Mouse (Mus musculus) lung, adult 2 months (tissue): ENCODE data around the gene Fgr. TPM values are rescaled to one million over a fixed set of nuclear protein-coding genes. Genes with fewer than 3 reads are reported as not detected.

Source experiments
- DNase-seq: peaks from one replicate; pipeline ENCODE4 v3.0.0; 2022
- H3K4me1 ChIP-seq: fragments of 200-500 bp; 2 replicates; pipeline ENCODE4 v1.6.1; 2011; ENCODE audit warnings: low read length; ENCODE audit not compliant: control insufficient read depth, insufficient read depth
- H3K4me3 ChIP-seq: fragments of 200-500 bp; replicated peaks from 2 replicates; pipeline ENCODE3; 2011; ENCODE audit warnings: low read depth, mild to moderate bottlenecking, control low read depth, low read length; ENCODE audit errors: extremely low read depth
- CTCF ChIP-seq: fragments of 200-500 bp; IDR thresholded peaks from 2 replicates; pipeline ENCODE4 v1.5.1; 2011; ENCODE audit warnings: mild to moderate bottlenecking, low read length, control low read depth; ENCODE audit not compliant: insufficient read depth
- POLR2A ChIP-seq: fragments of 200-500 bp; IDR thresholded peaks from 2 replicates; pipeline ENCODE4 v1.6.1; 2011; ENCODE audit warnings: low read depth, mild to moderate bottlenecking, control low read depth, low read length, borderline replicate concordance; ENCODE audit errors: extremely low read depth
- WGBS: fragments of 180-500 bp; shearing (Covaris S2); methylation state at CpG from one replicate; pipeline ENCODE4 v1.1.7; 2018; 5-methylcytosine and 5-hydroxymethylcytosine counted together
- polyA plus RNA-seq: library from polyadenylated mRNA; depleted of rRNA; stranded (reverse); fragments of >200 nt; gene quantifications from 2 replicates; pipeline ENCODE4 v1.2.3, GENCODE M21; 2012

Gene Fgr
- polyA plus RNA-seq, 1 experiment, result 19.1 TPM

GRCm38 (mm10) chr4:132958741-132959678 lies 14.9 kb upstream of the Fgr start:
- 17% methylated on average over 10 of the region's 10 CpGs for WGBS
- Histone ChIP-seq H3K4me3 (no peak overlapping the region), H3K4me1 (peaks cover 21% of the 10 kb centered on the region)
- no peak for DNase-seq
- TF ChIP-seq CTCF (no peak), POLR2A (peak; percentile 46; the same call in 1 of the 2 replicates)

DNA sequence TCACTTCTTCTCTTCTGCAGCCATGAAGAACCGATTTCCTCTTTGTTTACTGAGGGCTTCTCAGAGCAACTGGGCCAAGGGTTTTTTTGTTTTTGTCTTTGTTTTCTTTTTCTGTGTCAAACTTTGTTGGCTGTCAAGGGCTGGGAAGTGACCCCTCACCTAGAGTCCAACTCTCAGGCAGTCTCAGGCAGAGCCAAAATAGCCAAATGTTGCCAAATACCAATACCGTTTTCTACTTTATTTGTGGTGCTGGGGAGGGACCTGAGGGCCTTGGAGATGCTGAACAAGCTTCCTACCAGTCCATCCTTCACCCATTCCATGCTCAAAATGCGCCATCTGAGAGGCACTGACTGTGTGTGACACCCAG lies 14.2 kb upstream of the Fgr start:
- 47% methylated on average over 3 of the region's 3 CpGs for WGBS
- TF ChIP-seq CTCF, result no peak
- TF ChIP-seq POLR2A, result no peak
- no peak for DNase-seq
- Histone ChIP-seq H3K4me1 (peaks cover 21% of the 10 kb centered on the region), H3K4me3 (no peak overlapping the region)

- no peak for DNase-seq
- 58% methylated on average over 5 of the region's 5 CpGs for WGBS
- TF ChIP-seq POLR2A (no peak), CTCF (no peak)
- H3K4me3 ChIP-seq, result no peak overlapping the region
- H3K4me1 ChIP-seq, result peaks cover 21% of the 10 kb centered on the region
These were observed 13.6 kb upstream of the Fgr start for GRCm38 (mm10) chr4:132960313-132960712.

- TF ChIP-seq CTCF (no peak), POLR2A (no peak)
- H3K4me3 ChIP-seq, result no peak overlapping the region
- H3K4me1 ChIP-seq, result peaks cover 21% of the 10 kb centered on the region
- no peak for DNase-seq
- WGBS, result 30% methylated on average over 13 of the region's 13 CpGs
These were observed 12.8 kb upstream of the Fgr start for GRCm38 (mm10) chr4:132960864-132961639.

DNA sequence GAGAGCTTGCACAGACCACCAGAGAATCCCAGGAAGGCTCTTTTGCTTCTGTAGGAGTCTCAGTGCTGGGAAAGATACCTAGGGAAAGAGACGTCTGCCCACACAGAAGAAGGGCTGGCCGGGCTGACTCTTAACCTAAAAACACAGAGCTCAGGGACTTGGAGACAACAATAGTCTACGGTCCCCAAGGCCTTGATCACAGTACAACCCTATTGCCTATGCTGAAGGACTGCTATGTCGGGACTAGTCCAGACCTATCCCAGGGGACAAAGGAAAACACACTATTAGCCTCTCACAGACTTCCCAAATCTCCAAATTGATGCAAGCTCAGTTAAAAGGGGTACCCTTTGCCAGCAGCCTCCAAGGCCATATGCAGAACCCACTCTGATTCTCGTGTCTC lies 12.0 kb upstream of the Fgr start:
- no peak for DNase-seq
- no peak overlapping the region for H3K4me3 ChIP-seq
- TF ChIP-seq POLR2A (no peak), CTCF (no peak)
- H3K4me1 ChIP-seq, result peaks cover 21% of the 10 kb centered on the region
- WGBS, result 89% methylated on average over 5 of the region's 5 CpGs

DNA sequence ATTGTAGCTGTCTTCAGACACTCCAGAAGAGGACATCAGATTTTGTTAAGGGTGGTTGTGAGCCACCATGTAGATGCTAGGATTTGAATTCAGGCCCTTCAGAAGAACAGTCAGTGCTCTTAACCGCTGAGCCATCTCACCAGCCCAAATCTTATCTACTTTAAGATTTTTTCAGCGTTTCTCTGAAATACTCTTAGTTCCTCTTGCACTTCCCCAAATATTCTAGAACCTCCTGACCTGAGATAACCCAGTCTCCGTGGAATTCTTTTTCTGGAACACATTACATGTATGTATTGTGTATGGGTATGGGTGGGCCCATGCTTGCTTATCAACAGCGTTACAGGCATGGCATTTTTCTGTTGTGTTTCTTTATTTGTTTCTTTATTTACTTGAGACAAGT lies 11.3 kb upstream of the Fgr start:
- 75% methylated on average over 4 of the region's 4 CpGs for WGBS
- peaks cover 21% of the 10 kb centered on the region for H3K4me1 ChIP-seq
- TF ChIP-seq CTCF, result no peak
- TF ChIP-seq POLR2A, result no peak
- H3K4me3 ChIP-seq, result no peak overlapping the region
- DNase-seq, result no peak

DNA sequence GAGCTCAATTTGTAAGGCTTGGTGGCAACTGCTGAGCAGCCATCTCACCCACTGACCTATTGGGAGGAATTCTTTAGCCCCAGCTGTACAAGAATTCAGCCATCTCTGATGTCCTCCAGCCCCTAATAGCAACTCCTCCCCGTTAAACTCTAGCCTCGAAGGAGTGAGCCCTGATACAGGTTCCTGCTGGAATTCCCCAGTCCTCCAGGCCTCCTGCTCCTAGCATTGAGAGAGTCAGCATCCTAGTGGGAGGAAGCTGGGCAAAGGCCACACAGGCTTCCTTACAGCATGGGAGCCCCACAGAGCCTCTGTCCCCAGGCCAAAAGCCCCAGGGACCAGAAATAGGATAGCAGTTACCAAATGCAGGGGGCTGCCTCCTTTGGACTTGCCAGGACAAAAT lies 10.5 kb upstream of the Fgr start:
- Histone ChIP-seq H3K4me3 (no peak overlapping the region), H3K4me1 (peaks cover 21% of the 10 kb centered on the region)
- DNase-seq, result no peak
- TF ChIP-seq POLR2A (no peak), CTCF (no peak)
- WGBS, result 51% methylated on average over 2 of the region's 2 CpGs

- DNase-seq, result no peak
- Histone ChIP-seq H3K4me3 (no peak overlapping the region), H3K4me1 (peaks cover 18% of the 10 kb centered on the region)
- WGBS, result 73% methylated on average over 3 of the region's 3 CpGs
- TF ChIP-seq POLR2A, result no peak
- no peak for TF ChIP-seq CTCF
These were observed 9.8 kb upstream of the Fgr start for GRCm38 (mm10) chr4:132964064-132964463.

DNA sequence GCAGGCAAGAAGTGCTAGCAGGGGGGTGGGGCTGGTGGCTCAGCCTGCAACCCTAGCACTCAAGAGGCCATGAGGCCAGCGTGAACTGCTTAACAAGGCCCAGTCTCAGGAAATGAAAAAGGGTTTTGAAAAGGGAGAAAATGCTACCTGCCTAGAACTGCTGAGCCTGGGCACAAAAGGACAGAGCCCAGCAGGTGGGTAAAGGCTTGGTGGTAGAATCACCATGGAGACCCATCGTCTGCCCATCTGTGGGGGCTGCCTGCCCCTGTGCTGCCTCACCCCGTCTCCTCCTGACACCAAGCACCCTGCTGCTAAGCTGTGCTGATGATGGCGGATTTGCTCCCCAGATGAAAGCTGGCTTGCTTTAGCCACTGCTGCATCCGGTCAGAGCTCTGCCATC lies 9.4 kb upstream of the Fgr start:
- TF ChIP-seq POLR2A, result no peak
- TF ChIP-seq CTCF, result no peak
- 81% methylated on average over 5 of the region's 5 CpGs for WGBS
- DNase-seq, result no peak
- peaks cover 17% of the 10 kb centered on the region for H3K4me1 ChIP-seq
- no peak overlapping the region for H3K4me3 ChIP-seq
